Mouse (Mus musculus) hindbrain, postnatal 0 days (tissue): Measurements from ENCODE around the gene Eprs. TPM values are rescaled to one million over a fixed set of nuclear protein-coding genes. Genes with fewer than 3 reads are reported as not detected.

Experiments
- ATAC-seq: fragments of 200-750 bp; cut with Nextera tagmentation; 2 replicates; pipeline ENCODE4 v1.8.0; 2017; ENCODE audit warnings: mild to moderate bottlenecking, moderate TSS enrichment, moderate library complexity
- DNase-seq: peaks from one replicate; pipeline ENCODE4 v3.0.0-alpha.2; 2015; ENCODE audit warnings: low spot score
- H3K27ac ChIP-seq: fragments of 300-500 bp; sonication (generic); 2 replicates; pipeline ENCODE4 v1.5.1; 2014; ENCODE audit warnings: mild to moderate bottlenecking
- H3K27me3 ChIP-seq: fragments of 300-500 bp; sonication (generic); 2 replicates; pipeline ENCODE4 v1.6.1; 2014; ENCODE audit warnings: low read length, mixed read lengths; ENCODE audit not compliant: insufficient read depth
- H3K36me3 ChIP-seq: fragments of 300-500 bp; sonication (generic); 2 replicates; pipeline ENCODE4 v1.6.1; 2014; ENCODE audit warnings: low read length, mixed read lengths; ENCODE audit not compliant: insufficient read depth
- H3K4me1 ChIP-seq: fragments of 300-500 bp; sonication (generic); 2 replicates; pipeline ENCODE4 v1.6.1; 2014; ENCODE audit warnings: antibody characterized with exemption, low read length, mixed read lengths; ENCODE audit not compliant: insufficient read depth
- H3K4me2 ChIP-seq: fragments of 300-500 bp; sonication (generic); 2 replicates; pipeline ENCODE4 v1.6.1; 2014; ENCODE audit warnings: low read depth, mild to moderate bottlenecking, low read length, moderate library complexity, mixed read lengths
- H3K4me3 ChIP-seq: fragments of 300-500 bp; sonication (generic); 2 replicates; pipeline ENCODE4 v1.5.1; 2014; ENCODE audit warnings: low read length
- H3K9ac ChIP-seq: fragments of 300-500 bp; sonication (generic); replicated peaks from 2 replicates; pipeline ENCODE4 v1.6.1; 2014; ENCODE audit warnings: mild to moderate bottlenecking, low read length, moderate library complexity, mixed read lengths
- H3K9me3 ChIP-seq: fragments of 300-500 bp; sonication (generic); 2 replicates; pipeline ENCODE4 v1.6.1; 2016; ENCODE audit warnings: low read length, mixed read lengths
- CTCF ChIP-seq: IDR thresholded peaks from 2 replicates; pipeline ENCODE4 v1.5.1; 2016; ENCODE audit warnings: antibody characterized with exemption, control low read depth, low read depth
- WGBS: fragments of 180-500 bp; shearing (Covaris S2); extraction: QIAGEN DNeasy Blood & Tissue Kit; methylation state at CpG from one replicate; pipeline ENCODE4 v1.1.7; 2014; 5-methylcytosine and 5-hydroxymethylcytosine counted together
- polyA plus RNA-seq: library from polyadenylated mRNA; unstranded; fragments of >200 nt; fragmentation: Nextera tagmentation; extraction: Ambion mirVana; gene quantifications from 2 replicates; pipeline ENCODE4 v1.2.1, GENCODE M21; 2015
- total RNA-seq: library from RNA; depleted of rRNA; stranded (reverse); fragments of >200 nt; gene quantifications from 2 replicates; pipeline ENCODE4 v1.2.3, GENCODE M21; 2014

Gene Eprs
- total and polyA plus RNA-seq, 2 experiments from 2014 or later: 66.0 to 135 TPM

DNA sequence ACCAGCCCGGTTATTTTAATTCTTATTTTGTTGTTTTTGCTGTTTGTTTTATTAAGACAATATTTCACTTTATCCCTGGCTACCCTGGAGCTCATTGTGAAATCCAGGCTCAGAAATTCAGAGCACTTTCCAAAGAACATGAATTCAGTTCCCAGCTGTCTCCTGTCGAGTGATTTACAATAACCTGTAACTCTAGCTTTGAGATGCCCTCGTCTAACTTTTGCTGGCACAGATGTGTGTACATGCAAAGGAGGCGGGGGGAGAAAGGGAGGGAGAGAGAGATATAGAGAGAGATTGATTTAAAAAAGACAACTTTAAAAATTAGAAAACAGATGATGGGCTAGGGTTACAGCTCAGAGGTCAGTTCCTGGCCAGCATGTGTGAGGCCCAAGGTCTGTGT is 8.1 kb upstream of the Eprs start:
- TF ChIP-seq CTCF: no peak
- peaks cover 58% of the 10 kb centered on the region for H3K36me3 ChIP-seq
- H3K4me2 ChIP-seq: no peak overlapping the region
- no peak overlapping the region for H3K27ac ChIP-seq
- H3K27me3 ChIP-seq: no peaks in the 10 kb centered on the region
- no peaks in the 10 kb centered on the region for H3K4me1 ChIP-seq
- ATAC-seq: no peak
- no peak overlapping the region for H3K9ac ChIP-seq
- no peak overlapping the region for H3K4me3 ChIP-seq
- H3K9me3 ChIP-seq: no peaks in the 10 kb centered on the region
- no peak for DNase-seq
- WGBS: 94% methylated on average over 4 of the region's 4 CpGs

DNA sequence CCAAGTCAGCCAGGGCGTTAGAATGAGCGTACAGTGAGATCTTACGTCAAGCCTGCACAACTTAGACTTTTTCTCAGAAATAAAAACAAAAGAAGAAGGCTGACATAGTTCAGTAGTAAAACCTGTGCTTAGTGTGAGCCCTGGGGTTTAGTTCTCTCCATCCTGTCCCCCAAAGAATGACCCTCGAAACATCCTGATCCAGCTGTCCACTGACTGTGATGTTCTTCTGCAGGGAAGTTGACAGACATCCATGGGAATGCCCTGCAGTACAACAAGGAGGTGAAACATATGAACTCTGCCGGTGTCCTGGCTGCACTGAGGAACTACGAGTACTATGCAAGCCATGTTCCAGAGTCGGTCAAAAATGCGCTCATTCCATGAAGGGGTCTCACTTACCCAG is 6.6 kb upstream of the Eprs start:
- Histone ChIP-seq H3K4me3 (no peak overlapping the region), H3K9me3 (no peaks in the 10 kb centered on the region), H3K4me2 (no peak overlapping the region), H3K27me3 (no peaks in the 10 kb centered on the region), H3K27ac (no peak overlapping the region), H3K36me3 (peaks cover 45% of the 10 kb centered on the region), H3K4me1 (no peaks in the 10 kb centered on the region), H3K9ac (no peak overlapping the region)
- DNase-seq (no peak), ATAC-seq (no peak)
- TF ChIP-seq CTCF: no peak
- WGBS: 97% methylated on average over 8 of the region's 8 CpGs

DNA sequence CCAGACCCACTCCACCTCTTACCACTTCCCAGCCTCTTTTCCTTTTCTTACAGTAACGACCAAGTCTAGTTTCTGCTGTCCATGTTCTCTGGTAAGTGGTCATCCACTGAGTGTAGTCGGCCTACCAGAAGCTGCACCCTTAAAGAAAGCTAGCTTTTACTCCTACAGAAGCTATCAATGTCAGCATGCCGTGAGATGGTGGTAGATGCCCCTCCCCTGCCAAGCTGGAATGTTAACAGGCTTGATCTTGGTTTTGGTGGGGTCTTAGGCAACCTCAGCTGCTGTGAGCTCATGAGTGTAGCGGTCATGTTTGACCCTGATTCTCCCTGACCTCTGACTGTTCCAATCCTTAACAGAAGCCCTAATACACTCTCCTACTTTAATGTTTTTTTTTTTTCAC is 4.6 kb upstream of the Eprs start:
- no peak for ATAC-seq
- TF ChIP-seq CTCF: no peak
- Histone ChIP-seq H3K27me3 (no peaks in the 10 kb centered on the region), H3K9me3 (no peaks in the 10 kb centered on the region), H3K4me3 (no peak overlapping the region), H3K4me1 (no peaks in the 10 kb centered on the region; the same call in 1 of the 2 replicates), H3K36me3 (peaks cover 30% of the 10 kb centered on the region), H3K27ac (no peak overlapping the region), H3K9ac (no peak overlapping the region), H3K4me2 (no peak overlapping the region)
- 93% methylated on average over 4 of the region's 4 CpGs for WGBS
- no peak for DNase-seq

DNA sequence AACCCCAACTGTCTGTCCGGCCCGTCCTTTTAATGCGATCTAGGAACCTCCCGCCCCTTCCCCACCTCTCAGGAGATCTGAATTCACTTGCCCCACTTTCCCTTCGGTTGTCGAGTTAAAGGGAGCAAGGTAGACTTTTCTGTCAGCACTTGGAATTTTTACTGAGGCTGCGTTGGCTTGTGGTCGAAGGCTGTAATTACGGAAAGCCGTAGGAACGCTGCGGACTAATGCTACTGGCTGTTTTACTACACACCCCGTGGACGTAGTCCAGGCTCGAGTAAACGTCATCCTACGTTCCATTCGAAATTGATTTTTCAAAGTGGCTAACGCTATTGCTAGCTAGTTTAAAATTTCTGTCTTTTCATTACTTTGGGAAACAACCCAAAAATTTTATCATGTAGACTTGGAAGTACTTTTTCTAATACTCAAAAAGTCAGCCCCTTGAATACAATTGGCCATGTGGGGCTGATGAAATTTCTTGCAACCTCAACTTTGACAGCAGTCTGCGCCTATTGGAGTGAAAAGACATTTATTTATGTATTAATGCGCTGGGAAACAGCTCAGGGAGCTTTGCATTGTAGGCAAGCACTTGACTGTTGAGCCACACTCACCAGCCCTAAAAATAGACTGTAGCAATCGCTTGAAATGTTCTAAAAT is 810 bp downstream of the Eprs start:
- peak overlapping the region; percentile 64 for H3K4me2 ChIP-seq
- H3K9ac ChIP-seq: peak overlapping the region; percentile 77
- TF ChIP-seq CTCF: peak; percentile 16; the same call in 1 of the 2 replicates
- peak overlapping the region; percentile 87 for H3K4me3 ChIP-seq
- H3K27ac ChIP-seq: peak overlapping the region; percentile 91
- ATAC-seq (peak; percentile 59), DNase-seq (peak; percentile 84)
- no peaks in the 10 kb centered on the region for H3K27me3 ChIP-seq
- peaks cover 7% of the 10 kb centered on the region; the same call in 1 of the 2 replicates for H3K36me3 ChIP-seq
- H3K4me1 ChIP-seq: peaks cover 10% of the 10 kb centered on the region; the same call in 1 of the 2 replicates
- H3K9me3 ChIP-seq: no peaks in the 10 kb centered on the region
- WGBS: 4% methylated on average over 22 of the region's 22 CpGs

DNA sequence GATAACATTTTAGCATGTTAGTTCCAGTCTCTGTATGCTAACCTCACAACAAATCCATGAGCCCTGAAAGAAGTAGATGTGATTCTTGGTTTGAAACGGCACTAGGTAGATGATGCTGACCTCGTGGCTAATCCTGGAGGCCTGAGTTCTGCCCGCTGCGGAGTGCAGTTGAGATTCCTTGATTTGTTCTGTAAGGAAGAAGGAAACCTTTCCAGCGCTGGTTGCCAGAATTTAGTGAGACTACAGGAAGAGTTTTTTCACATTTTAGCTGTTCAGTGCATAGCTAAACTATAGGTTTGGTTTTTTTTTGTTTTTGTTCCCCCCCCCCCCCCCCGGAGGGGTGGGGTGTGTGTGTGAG is 1.3 kb downstream of the Eprs start:
- Histone ChIP-seq H3K4me1 (peaks cover 10% of the 10 kb centered on the region; the same call in 1 of the 2 replicates), H3K4me3 (peak overlapping the region; percentile 87), H3K4me2 (peak overlapping the region; percentile 64), H3K9me3 (no peaks in the 10 kb centered on the region), H3K27ac (peak overlapping the region; percentile 91; the same call in 1 of the 2 replicates), H3K27me3 (no peaks in the 10 kb centered on the region), H3K9ac (peak overlapping the region; percentile 77; the same call in 1 of the 2 replicates), H3K36me3 (peaks cover 7% of the 10 kb centered on the region; the same call in 1 of the 2 replicates)
- TF ChIP-seq CTCF: no peak
- ATAC-seq (no peak), DNase-seq (no peak)
- WGBS: 42% methylated on average over 6 of the region's 6 CpGs

DNA sequence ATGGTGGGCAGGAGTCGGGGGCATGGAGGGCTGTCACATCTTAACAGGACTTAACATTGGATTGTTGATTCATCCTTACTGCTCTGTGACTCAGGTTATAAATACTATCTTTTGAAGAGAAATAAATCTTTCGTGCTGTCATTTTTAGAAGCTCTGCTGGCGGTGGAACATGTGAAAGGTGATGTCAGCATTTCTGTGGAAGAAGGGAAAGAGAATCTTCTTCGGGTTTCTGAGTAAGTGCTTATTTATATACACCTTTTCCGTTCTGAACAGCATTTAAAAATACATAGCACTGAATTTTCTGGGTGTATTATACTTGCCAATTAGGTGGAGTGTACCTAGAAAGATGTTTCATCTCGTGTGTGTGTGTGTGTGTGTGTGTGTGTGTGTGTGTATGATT is 4.5 kb downstream of the Eprs start:
- no peak for DNase-seq
- Histone ChIP-seq H3K9ac (no peak overlapping the region), H3K4me1 (peaks cover 10% of the 10 kb centered on the region; the same call in 1 of the 2 replicates), H3K9me3 (no peaks in the 10 kb centered on the region), H3K27ac (no peak overlapping the region), H3K36me3 (peaks cover 16% of the 10 kb centered on the region), H3K4me3 (no peak overlapping the region), H3K27me3 (no peaks in the 10 kb centered on the region), H3K4me2 (no peak overlapping the region)
- no peak for TF ChIP-seq CTCF
- ATAC-seq: no peak
- WGBS: 88% methylated on average over 6 of the region's 6 CpGs

DNA sequence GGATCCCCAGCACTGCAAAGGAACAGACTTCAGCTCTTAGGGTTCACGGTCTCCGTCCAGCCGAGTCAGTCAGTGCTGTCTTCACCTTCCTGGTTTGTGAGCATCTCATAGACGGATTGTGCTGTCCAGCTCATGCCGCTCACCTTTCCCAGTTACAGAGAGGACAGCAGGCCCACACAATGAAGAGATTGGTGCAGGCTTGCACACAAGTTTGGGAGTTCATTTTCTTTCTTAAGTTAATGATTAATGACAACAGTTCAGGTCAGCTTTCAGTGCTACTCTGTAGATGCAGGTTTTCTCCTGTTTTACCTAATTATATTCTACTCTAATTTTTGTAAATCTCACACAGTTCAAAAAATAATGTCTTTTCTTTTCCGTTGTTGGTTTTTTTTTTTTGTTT is 7.1 kb downstream of the Eprs start:
- Histone ChIP-seq H3K27me3 (no peaks in the 10 kb centered on the region), H3K9ac (no peak overlapping the region), H3K4me1 (no peaks in the 10 kb centered on the region), H3K27ac (no peak overlapping the region), H3K4me3 (no peak overlapping the region), H3K9me3 (no peaks in the 10 kb centered on the region), H3K4me2 (no peak overlapping the region), H3K36me3 (peaks cover 35% of the 10 kb centered on the region)
- ATAC-seq (no peak), DNase-seq (no peak)
- WGBS: 93% methylated on average over 6 of the region's 6 CpGs
- no peak for TF ChIP-seq CTCF
